24 mouse cellular contexts compared by ENCODE assay signal in the genomic region with DNA sequence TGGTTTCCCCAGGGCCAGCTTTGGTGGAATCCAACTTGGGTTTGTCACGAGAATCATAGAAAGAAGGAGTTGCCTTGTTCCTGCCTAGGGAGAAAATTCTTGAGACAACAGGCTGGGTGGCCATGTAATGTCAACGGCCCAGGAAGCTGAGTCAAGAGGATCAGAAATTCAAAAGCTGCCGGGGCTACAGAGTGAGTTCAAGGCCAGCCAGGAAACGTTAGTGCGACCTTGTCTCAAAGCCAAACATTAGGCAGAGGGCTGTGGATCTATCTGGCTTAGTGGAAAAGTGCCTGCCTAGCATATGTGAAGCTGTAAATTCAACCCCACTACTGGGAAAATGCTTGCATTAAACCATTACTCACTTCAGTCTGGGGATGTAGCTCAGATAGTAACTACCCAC.
DNase-seq lines count a peak whose midpoint lies in the region; ATAC-seq and TF ChIP-seq lines count a peak whose summit lies in the region.
"Had no signal": no experiment of that assay in that cellular context is flagged by ENCODE, and none has a peak within 500 bp of the region (broad histone marks: within the 10 kb centered on the region; RNA-seq: fewer than 3 reads in every experiment).

No protein-coding gene starts in this region.

- no peaks in the 10 kb centered on the region for H3K27me3 ChIP-seq in lung, embryonic 14.5 days (ENCODE audit: insufficient read depth, low read length)
- no peaks in the 10 kb centered on the region for H3K27me3 ChIP-seq in lung, postnatal 0 days (replicated peaks; ENCODE audit: insufficient read depth, low read length)
- H3K27me3 ChIP-seq: forebrain, embryonic 13.5 days had no signal

- no peak for TF ChIP-seq EP300 in lung, postnatal 0 days (IDR thresholded peaks at IDR 0.05)

- H3K4me1 ChIP-seq in lung, embryonic 14.5 days (ENCODE audit: insufficient read depth), result no peaks in the 10 kb centered on the region
- H3K4me1 ChIP-seq in lung, postnatal 0 days (ENCODE audit: insufficient read depth, low read depth, low read length), result no peaks in the 10 kb centered on the region

- H3K4me2 ChIP-seq in lung, embryonic 14.5 days, result no peak overlapping the region
- no peak overlapping the region for H3K4me2 ChIP-seq in lung, postnatal 0 days (replicated peaks; ENCODE audit: low read depth, low read length)
- H3K4me2 ChIP-seq: forebrain, embryonic 13.5 days; heart, embryonic 11.5 days; hindbrain, embryonic 14.5 days had no signal

- DNase-seq in adrenal gland, adult (ENCODE audit: inconsistent age in 2 of 2, low spot score in 1 of 2), result peak; percentile 46 to 84
- DNase-seq in adrenal gland, postnatal 4 days (ENCODE audit: low spot score in 2 of 2), result no peak
- no peak for DNase-seq in lung, embryonic 14.5 days
- DNase-seq in lung, postnatal 0 days (ENCODE audit: low spot score), result no peak
- DNase-seq in R1 (ENCODE audit: low read depth, low spot score), result peak; percentile 36
- DNase-seq in adrenal gland, postnatal 14 days, result peak; percentile 27
- no peak for DNase-seq in kidney, postnatal 14 days
- DNase-seq in spleen, postnatal 36 days (ENCODE audit: low spot score in 2 of 2), result no peak
- DNase-seq: cerebellum, adult 18-20 months; cerebellum, adult 9-10 months; cerebellum, postnatal 14 days; gastrocnemius, postnatal 10 days; gastrocnemius, postnatal 36 days; heart, adult 11 months; heart, postnatal 36 days; kidney, adult 18-20 months had no signal

- H3K9me3 ChIP-seq in lung, embryonic 14.5 days (ENCODE audit: low read depth, low read length), result no peaks in the 10 kb centered on the region
- H3K9me3 ChIP-seq in lung, postnatal 0 days (ENCODE audit: low read length), result no peaks in the 10 kb centered on the region
- H3K9me3 ChIP-seq: forebrain, embryonic 10.5 days; forebrain, embryonic 13.5 days; hindbrain, embryonic 10.5 days had no signal

- 0 out of 2 replicates have a peak overlapping the region, but pooled peaks have one; percentile 42 for H3K27ac ChIP-seq in lung, embryonic 14.5 days (ENCODE audit: low read depth)
- no peak overlapping the region for H3K27ac ChIP-seq in lung, postnatal 0 days (ENCODE audit: low read length)
- H3K27ac ChIP-seq: forebrain, embryonic 10.5 days; forebrain, embryonic 13.5 days; hindbrain, embryonic 10.5 days; hindbrain, embryonic 14.5 days; hindbrain, postnatal 0 days had no signal

- H3K36me3 ChIP-seq in lung, embryonic 14.5 days (ENCODE audit: insufficient read depth), result no peaks in the 10 kb centered on the region
- no peaks in the 10 kb centered on the region for H3K36me3 ChIP-seq in lung, postnatal 0 days (ENCODE audit: insufficient read depth, low read length)
- H3K36me3 ChIP-seq: forebrain, embryonic 10.5 days; hindbrain, embryonic 10.5 days had no signal

- no peak for ATAC-seq in lung, embryonic 14.5 days (ENCODE audit: insufficient read depth)
- ATAC-seq in lung, postnatal 0 days, result no peak
- ATAC-seq: forebrain, embryonic 13.5 days; forebrain, embryonic 16.5 days; hindbrain, postnatal 0 days; inflammation-experienced regulatory T-cells, adult 6 months had no signal

- TF ChIP-seq CTCF in lung, embryonic 14.5 days (IDR thresholded peaks at IDR 0.05; ENCODE audit: low read depth), result no peak
- TF ChIP-seq CTCF in lung, postnatal 0 days (IDR thresholded peaks at IDR 0.05), result no peak

- 64% methylated on average over 5 of the region's 5 CpGs for WGBS in lung, embryonic 14.5 days
- 60% methylated on average over 5 of the region's 5 CpGs for WGBS in lung, postnatal 0 days

- no peak overlapping the region for H3K9ac ChIP-seq in lung, embryonic 14.5 days
- no peak overlapping the region for H3K9ac ChIP-seq in lung, postnatal 0 days (replicated peaks; ENCODE audit: low read depth)
- H3K9ac ChIP-seq: forebrain, embryonic 13.5 days; hindbrain, embryonic 14.5 days had no signal

- H3K4me3 ChIP-seq in lung, embryonic 14.5 days (ENCODE audit: low read depth, low read length), result no peak overlapping the region
- no peak overlapping the region for H3K4me3 ChIP-seq in lung, postnatal 0 days (ENCODE audit: low read depth, low read length)
- H3K4me3 ChIP-seq: forebrain, embryonic 10.5 days; forebrain, embryonic 13.5 days; hindbrain, embryonic 10.5 days had no signal

Comparison
In these comparisons a context has a peak if more than half of its experiments do, and no peak if none do; other contexts are left out.
1. DNase-seq: peak in adrenal gland, adult (2 of 2), R1 (single experiment) and adrenal gland, postnatal 14 days (single experiment); none in adrenal gland, postnatal 4 days (0 of 2), lung, embryonic 14.5 days (single experiment), lung, postnatal 0 days (single experiment), kidney, postnatal 14 days (single experiment) and spleen, postnatal 36 days (0 of 2).